Mouse (Mus musculus) brain, embryonic 14.5 days (tissue): ENCODE data around the gene Ift80.

ENCODE experiments used
- CTCF ChIP-seq: fragments of 200-500 bp; IDR thresholded peaks from 2 replicates; pipeline ENCODE4 v1.5.1; 2012; ENCODE audit warnings: inconsistent platforms, mild to moderate bottlenecking, moderate library complexity, borderline replicate concordance; ENCODE audit not compliant: insufficient read depth, insufficient read length; ENCODE audit errors: extremely low read depth
- POLR2A ChIP-seq: fragments of 200-500 bp; IDR thresholded peaks from 2 replicates; pipeline ENCODE4 v1.6.1; 2012; ENCODE audit warnings: mild to moderate bottlenecking, inconsistent platforms, borderline replicate concordance; ENCODE audit not compliant: poor library complexity, insufficient read depth, insufficient read length, severe bottlenecking; ENCODE audit errors: extremely low read depth

DNA sequence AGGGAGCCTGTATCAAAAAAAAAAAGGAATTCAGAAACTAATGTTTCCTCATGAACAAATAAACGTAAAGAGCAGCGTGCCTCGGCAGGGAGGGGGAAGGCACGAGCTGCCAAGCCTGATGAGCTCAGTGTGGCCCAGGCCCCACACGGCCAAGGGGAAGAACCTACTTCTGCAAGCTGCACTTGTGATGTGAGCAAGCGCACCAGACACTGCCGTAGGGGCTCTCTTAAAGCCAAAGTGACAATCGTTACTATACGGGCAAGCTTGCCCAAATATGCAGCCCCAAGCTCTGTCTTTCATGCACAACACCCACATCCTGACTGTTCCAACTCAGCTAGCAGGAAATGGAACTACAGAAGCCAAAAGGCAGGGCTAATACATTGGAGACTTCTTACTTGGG lies 23.5 kb downstream of the Ift80 start:
- TF ChIP-seq CTCF (no peak), POLR2A (no peak)
